Mouse (Mus musculus) layer of hippocampus, adult 11-12 months (tissue): Measurements from ENCODE around the gene Micu1.
"Not testable (repeated sequence)": the region's sequence is repeated elsewhere in the genome, so short reads cannot be mapped to it uniquely, and the experiment has no call there.

Source experiments
- DNase-seq: peaks from one replicate; pipeline ENCODE4 v3.0.0; 2022; ENCODE audit warnings: low spot score

Gene Micu1

DNA sequence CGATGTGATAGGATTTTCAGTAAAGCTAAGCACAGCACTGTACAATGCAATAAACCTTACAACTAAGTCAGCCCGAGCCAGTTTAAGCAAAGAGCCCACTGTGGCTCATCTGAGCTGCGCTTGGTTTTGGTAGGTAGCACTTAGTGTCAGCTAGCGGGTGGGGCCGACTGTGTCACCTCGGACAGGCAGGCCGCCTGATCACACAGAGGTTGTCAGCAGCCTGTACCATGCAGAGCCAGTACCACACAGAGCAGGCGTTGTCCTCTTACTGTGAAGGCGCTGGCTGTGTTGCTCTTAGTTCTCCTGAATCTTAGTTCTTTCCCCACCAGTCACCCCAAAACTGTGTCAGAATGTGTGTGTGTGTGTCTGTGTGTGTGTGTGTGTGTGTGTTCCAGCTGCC, 146.7 kb downstream of the Micu1 start:
- no peak for DNase-seq

GRCm38 (mm10) chr10:59849371-59849770, 147.1 kb downstream of the Micu1 start:
- DNase-seq, result no peak

GRCm38 (mm10) chr10:59857157-59857556, 154.9 kb downstream of the Micu1 start:
- no peak for DNase-seq

DNA sequence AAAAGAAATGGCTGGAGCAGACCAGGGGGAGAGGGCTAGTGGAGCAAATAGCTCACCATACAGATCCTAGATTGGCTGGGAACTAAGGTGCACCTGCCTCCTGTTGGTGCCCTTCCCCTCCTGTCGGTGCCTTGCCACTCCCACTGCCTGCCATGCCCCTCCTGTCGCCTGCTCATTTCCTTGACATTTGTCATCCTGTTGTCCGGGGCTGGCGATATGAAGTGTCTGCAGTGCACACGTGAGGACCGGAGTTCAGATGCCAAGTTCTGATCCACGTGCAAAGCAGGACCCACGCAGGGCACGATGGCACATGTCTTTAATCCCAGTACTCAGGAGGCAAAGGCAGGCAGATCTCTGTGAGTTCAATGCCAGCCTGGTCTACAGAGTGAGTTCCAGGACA, 158.4 kb downstream of the Micu1 start:
- no peak for DNase-seq

GRCm38 (mm10) chr10:59861201-59861600, 158.9 kb downstream of the Micu1 start:
- DNase-seq, result no peak

- DNase-seq, result no peak
Measured at GRCm38 (mm10) chr10:59862816-59863440, 160.7 kb downstream of the Micu1 start.

- no peak for DNase-seq
Measured at GRCm38 (mm10) chr10:59863620-59864019, 161.3 kb downstream of the Micu1 start.

DNA sequence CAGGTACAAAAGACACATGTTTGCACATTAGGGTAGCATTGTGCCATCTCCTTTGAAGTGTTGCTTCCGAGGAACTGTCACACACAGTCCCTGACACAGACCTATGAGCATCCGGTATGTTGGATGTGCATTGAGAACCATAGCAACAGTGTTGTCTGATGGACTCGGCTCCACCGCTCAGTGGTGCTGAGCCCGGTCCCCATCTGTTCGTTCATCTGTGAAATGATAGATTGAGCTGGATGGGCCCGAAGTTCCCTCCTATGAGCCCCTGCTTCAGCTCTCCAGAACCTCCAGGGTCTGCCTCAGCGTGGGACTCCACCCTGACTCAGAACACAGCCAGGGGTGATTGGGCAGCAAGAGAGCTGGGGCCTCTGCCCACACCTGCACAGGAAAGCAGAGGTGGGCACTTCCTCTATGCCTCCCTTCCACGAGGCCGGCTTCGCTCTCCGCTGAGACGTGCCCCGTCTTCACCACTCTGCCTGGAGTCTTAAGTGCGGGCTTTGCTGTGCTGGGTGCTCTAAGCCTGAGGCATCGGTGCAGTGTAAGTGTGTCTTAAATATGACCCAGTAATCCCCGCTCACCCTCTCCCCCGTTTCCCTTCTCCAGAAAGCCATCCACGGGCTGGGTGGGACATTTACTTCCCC, 162.1 kb downstream of the Micu1 start:
- DNase-seq, result peak; percentile 49

GRCm38 (mm10) chr10:59864884-59865726, 162.8 kb downstream of the Micu1 start:
- peak; percentile 89 for DNase-seq

DNA sequence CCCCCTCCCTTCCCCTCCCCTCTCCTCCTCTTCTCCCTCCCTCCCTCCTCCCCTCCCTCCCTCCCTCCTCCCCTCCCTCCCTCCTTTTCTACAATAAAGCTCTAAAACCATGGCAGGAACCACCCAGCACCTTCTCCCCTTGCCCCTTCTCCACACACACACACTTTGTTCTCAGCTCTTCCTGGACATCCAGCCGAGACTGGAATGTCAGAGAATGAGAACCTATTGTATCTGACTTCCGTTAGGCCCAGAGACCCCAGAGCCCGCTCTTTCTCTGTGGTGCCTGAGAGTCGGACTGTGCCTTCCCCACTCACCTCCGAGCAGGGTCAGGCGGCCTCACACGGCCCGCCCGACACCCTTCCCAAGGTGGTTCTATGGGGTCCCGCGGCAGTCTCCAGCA, 166.0 kb downstream of the Micu1 start:
- DNase-seq, result no peak

DNA sequence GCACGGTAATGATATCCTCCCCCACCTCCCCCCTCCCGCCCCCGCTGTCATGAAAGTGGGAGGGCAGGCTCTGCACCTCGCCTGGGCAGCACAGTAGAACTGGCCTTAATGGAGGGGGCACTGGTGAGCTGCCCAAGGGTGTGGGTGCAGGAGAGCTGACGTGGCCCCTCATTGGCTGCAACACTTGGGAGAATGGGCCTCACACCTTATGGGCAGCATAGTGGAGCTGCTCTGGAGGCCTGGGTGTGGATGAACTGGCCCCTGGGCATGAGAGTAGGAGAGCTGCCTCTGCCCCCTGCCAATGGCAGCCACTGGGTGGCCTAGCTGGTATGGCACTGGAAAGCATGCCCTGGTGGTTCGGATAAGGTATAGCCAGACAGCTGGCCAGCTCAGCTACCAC, 167.8 kb downstream of the Micu1 start:
- DNase-seq, result no peak

GRCm38 (mm10) chr10:59872651-59873050, 170.4 kb downstream of the Micu1 start:
- not testable (repeated sequence) for DNase-seq

- no peak for DNase-seq
Measured at GRCm38 (mm10) chr10:59873206-59873605, 170.9 kb downstream of the Micu1 start.

DNA sequence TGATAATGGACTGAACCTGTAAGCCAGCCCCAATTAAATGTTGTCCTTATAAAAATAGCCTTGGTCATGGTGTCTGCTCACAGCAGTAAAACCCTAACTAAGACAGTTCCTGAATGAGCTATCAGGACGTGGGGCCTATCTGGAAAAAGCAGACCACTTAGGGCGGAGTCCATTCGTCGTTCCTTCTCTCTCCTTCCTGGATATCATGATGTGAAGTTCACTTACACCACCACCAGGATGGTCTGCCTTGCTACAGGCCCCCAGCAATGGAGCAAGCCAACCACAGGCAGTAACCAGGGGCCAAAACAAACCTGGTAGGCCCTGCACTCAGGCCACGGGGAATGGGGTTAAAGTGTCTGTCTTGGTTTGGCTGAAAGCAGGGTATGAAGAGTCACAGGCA, 171.3 kb downstream of the Micu1 start:
- no peak for DNase-seq

DNA sequence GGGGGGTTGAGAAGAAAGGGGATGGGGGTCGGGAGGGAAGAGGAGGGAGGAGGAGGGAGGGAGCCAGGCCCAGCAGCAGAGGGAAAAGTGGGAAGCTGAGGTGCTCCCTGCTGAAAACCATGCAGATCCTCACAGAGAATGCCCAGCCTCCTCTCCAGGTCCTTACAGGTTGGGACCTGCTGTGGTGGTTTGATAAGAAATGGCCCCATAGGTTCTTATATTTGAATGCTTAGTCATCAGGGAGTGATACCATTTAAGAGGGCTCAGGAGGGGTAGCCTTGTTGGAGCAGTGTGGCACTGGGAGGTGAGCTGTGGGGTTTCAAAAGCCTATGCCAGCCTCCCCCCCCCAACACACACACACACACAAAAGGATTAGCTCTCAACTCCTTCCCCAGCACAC, 173.1 kb downstream of the Micu1 start:
- no peak for DNase-seq

- not testable (repeated sequence) for DNase-seq
Measured at GRCm38 (mm10) chr10:59876698-59877097, 174.4 kb downstream of the Micu1 start.

- DNase-seq, result no peak
Measured at GRCm38 (mm10) chr10:59877421-59878117, 175.3 kb downstream of the Micu1 start.

GRCm38 (mm10) chr10:59878823-59879222, 176.5 kb downstream of the Micu1 start:
- DNase-seq, result no peak

DNA sequence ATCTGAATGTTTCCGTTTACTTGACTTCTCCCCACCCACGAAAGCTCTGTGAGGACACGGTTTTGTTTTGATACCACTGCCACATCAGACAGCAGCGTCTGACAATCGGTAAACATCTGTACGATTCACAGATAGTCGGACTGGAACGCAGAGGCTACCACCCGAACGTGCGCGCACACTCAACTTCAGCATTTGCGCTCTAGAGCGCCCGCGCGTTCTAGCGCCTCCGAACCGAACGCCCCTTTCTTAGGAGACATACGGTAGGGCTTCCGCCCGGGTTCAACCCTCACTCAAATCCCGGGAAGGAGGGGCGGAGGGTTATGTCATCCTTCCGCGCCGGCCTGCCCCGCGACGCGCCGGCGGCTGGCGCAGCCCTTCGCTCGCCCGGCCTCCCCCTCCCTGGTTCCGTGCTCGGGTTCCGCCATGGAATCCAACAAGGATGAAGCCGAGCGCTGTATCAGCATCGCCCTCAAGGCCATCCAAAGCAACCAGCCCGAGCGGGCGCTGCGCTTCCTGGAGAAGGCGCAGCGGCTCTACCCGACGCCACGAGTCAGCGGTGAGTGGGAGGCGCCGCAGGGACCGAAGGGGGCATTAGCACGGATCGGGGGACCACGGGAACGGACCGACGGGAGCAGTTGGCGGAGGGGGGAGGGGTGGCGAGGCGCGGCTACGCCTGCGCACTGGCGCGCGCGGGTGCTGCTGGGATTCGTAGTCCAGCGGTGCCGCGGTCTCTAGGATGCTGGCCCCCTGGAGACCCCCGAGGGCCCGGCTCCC, 177.2 kb downstream of the Micu1 start, which contains the start of gene Dnajb12:
Dnajb12 (plus strand) TSS at position 302 of the 774 bp plus-strand sequence.
- DNase-seq, result peak; percentile 95

DNA sequence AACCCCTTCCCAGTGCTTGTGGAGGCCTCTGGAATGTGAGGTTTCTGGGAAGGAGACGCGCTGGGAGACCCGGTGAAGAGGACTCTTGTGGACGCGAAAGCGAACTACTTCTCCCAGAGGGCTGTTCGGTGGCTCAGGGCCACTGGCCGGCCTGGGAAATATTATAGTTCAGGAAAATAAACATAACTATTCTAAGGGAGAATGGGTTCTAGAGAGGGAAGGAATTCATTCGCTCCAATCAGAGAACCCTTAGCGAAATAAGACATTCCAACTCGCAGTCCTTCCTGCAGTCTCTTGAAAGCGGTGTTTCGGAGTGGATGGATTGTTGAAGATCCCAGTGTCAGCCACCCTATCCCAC, 177.7 kb downstream of the Micu1 start:
- no peak for DNase-seq

- no peak for DNase-seq
Measured at GRCm38 (mm10) chr10:59880837-59881236, 178.6 kb downstream of the Micu1 start.
